Mouse (Mus musculus) testis, adult 2 months (tissue): ENCODE results near the gene Glud1. TPM values are rescaled to one million over a fixed set of nuclear protein-coding genes. Genes with fewer than 3 reads are reported as not detected.

Experiments used
- H3K27ac ChIP-seq: fragments of 200-500 bp; 2 replicates; pipeline ENCODE4 v1.5.1; 2012; ENCODE audit warnings: low read depth, low read length; ENCODE audit not compliant: control insufficient read depth, insufficient read depth
- H3K27me3 ChIP-seq: fragments of 200-500 bp; 2 replicates; pipeline ENCODE4 v1.6.1; 2012; ENCODE audit warnings: mild to moderate bottlenecking, low read length, moderate library complexity; ENCODE audit not compliant: control insufficient read depth, insufficient read depth
- H3K36me3 ChIP-seq: fragments of 200-500 bp; 2 replicates; pipeline ENCODE4 v1.6.1; 2012; ENCODE audit warnings: mild to moderate bottlenecking, low read length; ENCODE audit not compliant: control insufficient read depth, insufficient read depth
- H3K4me1 ChIP-seq: fragments of 200-500 bp; 2 replicates; pipeline ENCODE4 v1.6.1; 2012; ENCODE audit warnings: low read length; ENCODE audit not compliant: control insufficient read depth, insufficient read depth
- H3K4me3 ChIP-seq: fragments of 200-500 bp; 2 replicates; pipeline ENCODE4 v1.5.1; 2012; ENCODE audit warnings: low read depth, mild to moderate bottlenecking, low read length, moderate library complexity, mixed read lengths; ENCODE audit not compliant: control insufficient read depth
- CTCF ChIP-seq: fragments of 200-500 bp; IDR thresholded peaks from 2 replicates; pipeline ENCODE4 v1.5.1; 2012; ENCODE audit warnings: low read depth, mild to moderate bottlenecking, inconsistent platforms, low read length, moderate library complexity; ENCODE audit not compliant: control insufficient read depth, insufficient read depth, insufficient replicate concordance
- POLR2A ChIP-seq: fragments of 200-500 bp; IDR thresholded peaks from 2 replicates; pipeline ENCODE4 v1.6.1; 2012; ENCODE audit warnings: low read depth, mild to moderate bottlenecking, inconsistent platforms, low read length, moderate library complexity; ENCODE audit not compliant: control insufficient read depth
- polyA plus RNA-seq: library from polyadenylated mRNA; depleted of rRNA; stranded (reverse); fragments of >200 nt; gene quantifications from 2 replicates; pipeline ENCODE4 v1.2.3, GENCODE M21; 2012; rRNA removed

Glud1 gene
- polyA plus RNA-seq, 1 experiment, result 7.1 TPM

- TF ChIP-seq CTCF (no peak), POLR2A (no peak)
- Histone ChIP-seq H3K36me3 (no peaks in the 10 kb centered on the region), H3K4me3 (no peak overlapping the region), H3K4me1 (peaks cover 2% of the 10 kb centered on the region; the same call in 1 of the 2 replicates), H3K27ac (no peak overlapping the region), H3K27me3 (no peaks in the 10 kb centered on the region)
These were observed 72.6 kb downstream of the Glud1 start for GRCm38 (mm10) chr14:34382921-34383704.

GRCm38 (mm10) chr14:34393295-34393694 lies 82.8 kb downstream of the Glud1 start:
- no peak for TF ChIP-seq CTCF
- no peak for TF ChIP-seq POLR2A

More at GRCm38 (mm10) chr14:34393295-34393694, 82.8 kb downstream of the Glud1 start:
- H3K4me3 ChIP-seq, result no peak overlapping the region
- no peaks in the 10 kb centered on the region for H3K36me3 ChIP-seq
- H3K27me3 ChIP-seq, result no peaks in the 10 kb centered on the region
- H3K27ac ChIP-seq, result no peak overlapping the region
- H3K4me1 ChIP-seq, result peaks cover 2% of the 10 kb centered on the region; the same call in 1 of the 2 replicates

Other genes starting within 250 kb of the Glud1 start
- 0.08 and 0.21 TPM in 2 replicates for gene Anxa8, start 224.7 kb upstream of the Glud1 start, polyA plus RNA-seq
- gene A630023A22Rik, start 208.0 kb upstream of the Glud1 start, polyA plus RNA-seq, result 13.5 and 14.8 TPM in 2 replicates
- 0.05 and 0.06 TPM in 2 replicates for gene Npy4r, start 158.2 kb upstream of the Glud1 start, polyA plus RNA-seq
- 0.08 and 0.26 TPM in 2 replicates for gene Gprin2, start 109.1 kb upstream of the Glud1 start, polyA plus RNA-seq
- 0.58 and 0.72 TPM in 2 replicates for gene Syt15, start 91.1 kb upstream of the Glud1 start, polyA plus RNA-seq
- gene Shld2, start 234 bp upstream of the Glud1 start, polyA plus RNA-seq, result 1.3 and 1.5 TPM in 2 replicates
- not detected in 2 replicates for gene Fam25c, start 44.7 kb downstream of the Glud1 start, polyA plus RNA-seq
- 1.1 and 2.0 TPM in 2 replicates for gene Sncg, start 64.1 kb downstream of the Glud1 start, polyA plus RNA-seq
- 0.51 and 0.82 TPM in 2 replicates for gene Mmrn2, start 64.7 kb downstream of the Glud1 start, polyA plus RNA-seq
- gene Bmpr1a, start 192.6 kb downstream of the Glud1 start, polyA plus RNA-seq, result 3.7 and 5.9 TPM in 2 replicates
- gene 9230112D13Rik, start 212.1 kb downstream of the Glud1 start, polyA plus RNA-seq, result 0.14 TPM in 1 of 2 replicates, not detected in the other